Comparison of ENCODE assay signal across 12 mouse cellular contexts in the genomic region with DNA sequence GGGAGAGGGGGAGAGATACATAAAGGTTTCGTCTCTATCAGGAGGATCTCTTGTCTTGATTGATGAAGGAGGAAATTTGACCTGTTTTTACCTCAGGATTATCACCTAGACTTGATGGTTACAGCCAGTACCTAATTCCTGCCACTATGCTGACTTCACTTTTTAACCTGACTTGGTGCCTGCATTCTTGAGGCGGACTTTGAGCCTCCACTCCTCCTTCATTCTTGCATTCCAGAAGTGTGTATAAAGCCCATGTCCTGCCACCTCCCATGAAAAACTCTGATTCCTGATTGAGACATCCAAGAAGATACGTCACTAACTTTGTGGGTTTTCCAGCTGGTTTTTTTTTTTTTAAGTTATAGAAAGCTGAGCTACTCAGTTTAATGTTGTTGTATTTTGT. TPM values are rescaled to one million over a fixed set of nuclear protein-coding genes. Genes with fewer than 3 reads are reported as not detected.
A peak's percentile ranks its signal among the peaks of the same experiment; 100 is the strongest.
DNase-seq lines count a peak whose midpoint lies in the region; ATAC-seq and TF ChIP-seq lines count a peak whose summit lies in the region.
"Had no signal": no experiment of that assay in that cellular context is flagged by ENCODE, and none has a peak within 500 bp of the region (broad histone marks: within the 10 kb centered on the region; RNA-seq: fewer than 3 reads in every experiment).

No protein-coding gene starts in this region.

- no peaks in the 10 kb centered on the region for H3K27me3 ChIP-seq in hindbrain, postnatal 0 days (ENCODE audit: insufficient read depth, low read length)
- no peaks in the 10 kb centered on the region; the same call in 1 of the 2 replicates for H3K27me3 ChIP-seq in hindbrain, embryonic 11.5 days (ENCODE audit: control insufficient read depth, insufficient read depth, low read length)
- H3K27me3 ChIP-seq in small intestine, adult 2 months (ENCODE audit: control insufficient read depth, insufficient read depth, low read length) = no peaks in the 10 kb centered on the region
- H3K27me3 ChIP-seq: hindbrain, embryonic 12.5 days had no signal

- H3K36me3 ChIP-seq in hindbrain, postnatal 0 days (ENCODE audit: insufficient read depth, low read length) = no peaks in the 10 kb centered on the region
- H3K36me3 ChIP-seq in hindbrain, embryonic 11.5 days (ENCODE audit: control insufficient read depth, insufficient read depth, low read length) = no peaks in the 10 kb centered on the region
- H3K36me3 ChIP-seq in small intestine, adult 2 months (ENCODE audit: control insufficient read depth, insufficient read depth, low read length) = no peaks in the 10 kb centered on the region
- H3K36me3 ChIP-seq: hindbrain, embryonic 12.5 days; liver, embryonic 15.5 days; neural tube, embryonic 13.5 days had no signal

- TF ChIP-seq POLR2A in small intestine, adult 2 months (IDR thresholded peaks at IDR 0.05; ENCODE audit: low read depth, low read length) = no peak

- TF ChIP-seq CTCF in hindbrain, postnatal 0 days (IDR thresholded peaks at IDR 0.05; ENCODE audit: low read depth) = peak; percentile 27; the same call in 1 of the 2 replicates
- no peak for TF ChIP-seq CTCF in small intestine, adult 2 months (IDR thresholded peaks at IDR 0.05; ENCODE audit: extremely low read depth, insufficient read length, insufficient replicate concordance, low read depth, low read length)

- H3K27ac ChIP-seq in hindbrain, postnatal 0 days = no peak overlapping the region
- no peak overlapping the region for H3K27ac ChIP-seq in hindbrain, embryonic 11.5 days (ENCODE audit: low read depth, low read length)
- H3K27ac ChIP-seq in small intestine, adult 2 months (ENCODE audit: insufficient read depth, low read depth, low read length) = peak overlapping the region; percentile 62
- H3K27ac ChIP-seq: hindbrain, embryonic 12.5 days; liver, embryonic 15.5 days; neural tube, embryonic 13.5 days had no signal

- intact Hi-C loops in left cerebral cortex, postnatal 25 days (cut with DNase I) = no loop called here

- H3K4me1 ChIP-seq in hindbrain, postnatal 0 days (ENCODE audit: insufficient read depth, low read length) = 0 out of 2 replicates have a peak, but pooled peaks cover 7% of the 10 kb centered on the region
- peaks cover 6% of the 10 kb centered on the region; the same call in 1 of the 2 replicates for H3K4me1 ChIP-seq in hindbrain, embryonic 11.5 days (replicated peaks; ENCODE audit: control insufficient read depth, insufficient read depth, low read length)
- peaks cover 15% of the 10 kb centered on the region for H3K4me1 ChIP-seq in small intestine, adult 2 months (ENCODE audit: control insufficient read depth, insufficient read depth, insufficient read length, low read length)

- no peak for DNase-seq in hindbrain, postnatal 0 days (ENCODE audit: low spot score)
- DNase-seq in hindbrain, embryonic 11.5 days (ENCODE audit: low spot score) = no peak
- DNase-seq in ZHBTc4 (ENCODE audit: low read depth, low spot score) = peak; percentile 74
- DNase-seq in kidney, adult 8-10 months = peak; percentile 68 to 76
- DNase-seq in gastrocnemius, adult 18-20 months (ENCODE audit: low spot score) = no peak
- DNase-seq in left cerebral cortex, postnatal 25 days (ENCODE audit: low spot score in 2 of 2) = no peak

- whole genome bisulfite sequencing in hindbrain, postnatal 0 days = 70% methylated on average over 3 of the region's 3 CpGs
- WGBS in hindbrain, embryonic 11.5 days = 62% methylated on average over 3 of the region's 3 CpGs
- 32% methylated on average over 3 of the region's 3 CpGs for WGBS in small intestine, adult 2 months

- H3K9ac ChIP-seq in hindbrain, postnatal 0 days (replicated peaks; ENCODE audit: low read length) = no peak overlapping the region
- no peak overlapping the region for H3K9ac ChIP-seq in hindbrain, embryonic 11.5 days (ENCODE audit: low read depth, low read length)
- H3K9ac ChIP-seq: liver, embryonic 15.5 days had no signal

- H3K4me2 ChIP-seq in hindbrain, postnatal 0 days (ENCODE audit: low read depth, low read length) = no peak overlapping the region
- H3K4me2 ChIP-seq in hindbrain, embryonic 11.5 days (replicated peaks; ENCODE audit: low read depth, low read length) = no peak overlapping the region

- no peak overlapping the region for H3K4me3 ChIP-seq in hindbrain, postnatal 0 days (ENCODE audit: low read length)
- no peak overlapping the region for H3K4me3 ChIP-seq in hindbrain, embryonic 11.5 days (ENCODE audit: low read depth, low read length)
- H3K4me3 ChIP-seq in small intestine, adult 2 months (ENCODE audit: low read depth, low read length) = no peak overlapping the region

- H3K9me3 ChIP-seq in hindbrain, postnatal 0 days (ENCODE audit: low read length) = no peaks in the 10 kb centered on the region
- H3K9me3 ChIP-seq in hindbrain, embryonic 11.5 days (ENCODE audit: control insufficient read depth, low read length) = no peaks in the 10 kb centered on the region
- H3K9me3 ChIP-seq: hindbrain, embryonic 12.5 days; liver, embryonic 15.5 days; neural tube, embryonic 13.5 days had no signal

- no peak for ATAC-seq in hindbrain, postnatal 0 days
- ATAC-seq in hindbrain, embryonic 11.5 days (ENCODE audit: low FRiP score) = no peak
- no peak for ATAC-seq in megakaryocyte-erythroid progenitor cell, adult 5-6 weeks (replicated peaks; ENCODE audit: low FRiP score, low TSS enrichment, poor library complexity, severe bottlenecking)
- ATAC-seq: forebrain, embryonic 14.5 days had no signal

RNA-seq across cellular contexts. Expression of a gene that starts 1.3 kb away (rescaled TPM):
- total RNA-seq in hindbrain, postnatal 0 days (2014; rRNA removed) = 19.8 and 49.7 TPM in 2 replicates
- polyA plus RNA-seq in hindbrain, postnatal 0 days (2015; fragmentation: Nextera tagmentation; extraction: Ambion mirVana) = 7.4 and 7.6 TPM in 2 replicates
- 9.0 and 10.2 TPM in 2 replicates for polyA plus RNA-seq in hindbrain, embryonic 11.5 days (2014; fragmentation: Nextera tagmentation; extraction: Ambion mirVana)
- 53.3 and 112 TPM in 2 replicates for polyA plus RNA-seq in small intestine, adult 2 months (2012; rRNA removed)
- total RNA-seq in megakaryocyte-erythroid progenitor cell, adult 5-6 weeks (2014; fragmentation: Nextera tagmentation) = 15.2 and 19.6 TPM in 2 replicates
- 11.0 and 12.1 TPM in 2 replicates for total RNA-seq in megakaryocyte-erythroid progenitor cell, adult 5-6 weeks (2017)
- total RNA-seq in gastrocnemius, adult 18-20 months (2021) = 1 to 10 TPM in 1 of 2 experiments, under 1 TPM in 1; 0.47 to 1.2 TPM
- 1 to 10 TPM; 4.5 to 9.2 TPM for total RNA-seq in left cerebral cortex, postnatal 25 days (2021)

Comparison
In these comparisons a context has a peak if more than half of its experiments do, and no peak if none do; other contexts are left out.
1. DNase-seq: peak in ZHBTc4 (single experiment) and kidney, adult 8-10 months (2 of 2); none in hindbrain, postnatal 0 days (single experiment), hindbrain, embryonic 11.5 days (single experiment), gastrocnemius, adult 18-20 months (single experiment) and left cerebral cortex, postnatal 25 days (0 of 2).